Mouse (Mus musculus) lung, adult 2 months (tissue): ENCODE measurements around the gene Arhgap19.

Experiments
- CTCF ChIP-seq: fragments of 200-500 bp; IDR thresholded peaks from 2 replicates; pipeline ENCODE4 v1.5.1; 2011; ENCODE audit warnings: mild to moderate bottlenecking, low read length, control low read depth; ENCODE audit not compliant: insufficient read depth
- POLR2A ChIP-seq: fragments of 200-500 bp; IDR thresholded peaks from 2 replicates; pipeline ENCODE4 v1.6.1; 2011; ENCODE audit warnings: low read depth, mild to moderate bottlenecking, control low read depth, low read length, borderline replicate concordance; ENCODE audit errors: extremely low read depth

DNA sequence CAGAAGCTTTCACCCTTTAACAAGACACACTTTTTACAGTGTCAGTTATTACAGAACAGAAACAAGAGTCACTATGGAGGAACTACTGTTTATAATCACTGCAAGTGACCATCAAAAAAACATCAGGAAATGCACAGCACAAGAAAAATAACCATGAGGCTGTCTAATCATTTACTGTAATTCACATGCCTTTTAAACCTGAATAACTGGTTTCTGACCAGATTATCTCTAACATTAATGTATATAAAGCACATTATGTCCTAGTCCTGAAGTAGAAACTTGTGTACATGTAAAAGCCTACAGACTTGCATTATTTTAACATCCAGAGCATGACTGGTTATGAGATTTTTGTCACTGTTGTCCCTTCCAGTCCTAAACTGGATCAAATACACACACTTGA lies 7.8 kb downstream of the Arhgap19 start:
- TF ChIP-seq CTCF: no peak
- TF ChIP-seq POLR2A: no peak
